Mouse (Mus musculus): ENCODE measurements around the gene Klc1. TPM values are rescaled to one million over a fixed set of nuclear protein-coding genes. Genes with fewer than 3 reads are reported as not detected.

Klc1 gene
- polyA plus RNA-seq, 1 experiment = 954 TPM

DNA sequence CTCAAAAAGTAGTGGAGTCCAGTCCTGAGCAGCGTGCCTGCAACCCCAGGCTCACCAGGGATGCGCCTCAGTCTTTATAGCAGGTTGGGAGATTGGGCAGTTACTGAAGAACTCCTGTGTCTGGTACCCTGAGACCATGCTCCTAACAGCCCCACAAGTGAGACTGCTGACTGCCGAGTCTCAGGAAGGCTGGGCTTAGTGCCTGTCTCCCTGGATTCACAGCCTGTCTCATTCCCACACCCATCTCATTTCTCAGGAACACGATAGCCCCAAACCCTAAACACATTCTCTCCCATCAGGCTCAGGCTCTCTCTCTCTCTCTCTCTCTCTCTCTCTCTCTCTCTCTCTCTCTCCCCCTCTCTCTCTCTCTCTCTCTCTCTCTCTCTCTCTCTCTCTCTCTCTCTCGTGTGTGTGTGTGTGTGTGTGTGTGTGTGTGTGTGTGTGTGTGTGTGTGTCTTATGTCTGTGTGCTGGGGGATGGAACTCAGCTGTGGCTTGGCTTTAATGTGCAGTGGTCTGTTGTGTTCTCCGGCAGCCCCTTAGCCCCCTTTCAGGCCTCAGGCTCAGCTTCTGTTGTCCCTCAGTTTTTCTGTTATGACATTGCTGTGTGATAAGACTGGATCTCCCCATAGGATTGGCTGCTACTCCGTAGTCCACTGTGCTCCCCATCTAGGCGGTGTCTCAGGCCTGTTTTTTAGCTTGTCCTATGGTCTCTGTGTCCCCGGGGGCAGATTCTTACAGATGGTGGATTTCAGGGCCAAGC lies 11.3 kb downstream of the Klc1 start:
- DNase-seq (ENCODE audit: extremely low spot score in 1 of 2, low spot score in 1 of 2) = no peak

GRCm38 (mm10) chr12:111770651-111771050 lies 12.0 kb downstream of the Klc1 start:
- no peak for DNase-seq (ENCODE audit: extremely low spot score in 1 of 2, low spot score in 1 of 2)

- DNase-seq (ENCODE audit: extremely low spot score in 1 of 2, low spot score in 1 of 2) = no peak
These were observed 15.5 kb downstream of the Klc1 start for GRCm38 (mm10) chr12:111774156-111774555.

DNA sequence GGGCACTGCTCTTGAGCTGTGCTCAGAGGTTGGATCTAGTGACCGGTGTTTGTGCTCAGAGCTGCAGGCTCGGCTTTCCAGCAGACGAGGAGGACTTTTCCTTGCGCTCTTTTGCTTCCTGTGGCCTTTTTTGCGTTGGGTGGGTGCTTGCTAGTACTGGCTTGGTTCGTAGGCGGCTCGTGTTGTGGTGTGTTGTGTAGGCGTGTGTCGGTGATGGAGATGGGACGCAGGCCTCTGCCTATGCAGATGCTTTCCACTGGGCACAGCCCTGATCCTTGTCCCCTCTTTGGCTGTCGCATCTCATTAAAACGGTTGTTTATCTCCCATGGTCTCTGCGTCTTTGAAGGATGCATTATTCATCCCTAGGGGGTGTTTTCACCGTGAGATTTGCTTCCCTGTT lies 16.2 kb downstream of the Klc1 start:
- no peak for DNase-seq (ENCODE audit: extremely low spot score in 1 of 2, low spot score in 1 of 2)

GRCm38 (mm10) chr12:111777919-111778318 lies 19.3 kb downstream of the Klc1 start:
- DNase-seq (ENCODE audit: extremely low spot score in 1 of 2, low spot score in 1 of 2) = no peak

DNA sequence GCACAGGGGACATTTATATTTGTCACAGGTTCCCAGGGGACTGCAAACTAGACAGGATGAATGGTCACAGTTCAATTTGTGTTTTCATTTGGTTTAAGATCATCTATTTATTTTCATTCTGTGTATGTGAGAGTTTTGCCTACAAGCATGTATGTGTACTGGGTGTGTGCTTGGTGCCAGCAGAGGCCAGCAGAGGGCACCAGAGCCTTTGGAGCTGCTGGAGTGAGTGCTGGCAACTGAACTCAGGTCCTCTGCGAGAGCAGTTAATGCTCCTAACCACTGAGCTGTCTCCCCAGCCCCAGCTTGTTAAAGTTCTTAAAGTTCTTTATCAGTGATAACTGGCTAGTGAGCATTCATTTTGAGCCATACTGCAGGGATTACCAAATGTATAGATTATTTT lies 20.9 kb downstream of the Klc1 start:
- DNase-seq (ENCODE audit: extremely low spot score in 1 of 2, low spot score in 1 of 2) = no peak

GRCm38 (mm10) chr12:111785174-111785573 lies 26.5 kb downstream of the Klc1 start:
- DNase-seq (ENCODE audit: extremely low spot score in 1 of 2, low spot score in 1 of 2) = no peak

DNA sequence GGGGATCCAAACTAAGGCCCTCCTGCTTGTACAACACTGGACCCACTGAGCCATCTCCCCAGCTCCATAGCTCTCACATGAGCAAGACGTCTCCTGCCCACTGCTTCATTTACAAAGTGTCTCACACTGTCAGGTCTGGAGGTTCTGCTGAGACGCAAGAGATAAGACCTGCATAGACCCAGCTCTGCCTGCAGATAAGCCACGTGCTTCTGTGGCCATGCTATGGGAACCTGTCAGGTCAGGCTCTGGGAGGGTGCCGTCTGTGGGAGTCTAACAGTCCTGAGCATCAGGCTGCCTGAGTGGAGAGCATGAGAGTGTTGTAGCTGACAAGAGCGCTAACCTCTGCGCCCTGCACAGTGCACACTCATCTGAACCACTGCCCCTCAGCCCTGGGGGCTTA lies 28.4 kb downstream of the Klc1 start:
- DNase-seq (ENCODE audit: extremely low spot score in 1 of 2, low spot score in 1 of 2) = no peak

DNA sequence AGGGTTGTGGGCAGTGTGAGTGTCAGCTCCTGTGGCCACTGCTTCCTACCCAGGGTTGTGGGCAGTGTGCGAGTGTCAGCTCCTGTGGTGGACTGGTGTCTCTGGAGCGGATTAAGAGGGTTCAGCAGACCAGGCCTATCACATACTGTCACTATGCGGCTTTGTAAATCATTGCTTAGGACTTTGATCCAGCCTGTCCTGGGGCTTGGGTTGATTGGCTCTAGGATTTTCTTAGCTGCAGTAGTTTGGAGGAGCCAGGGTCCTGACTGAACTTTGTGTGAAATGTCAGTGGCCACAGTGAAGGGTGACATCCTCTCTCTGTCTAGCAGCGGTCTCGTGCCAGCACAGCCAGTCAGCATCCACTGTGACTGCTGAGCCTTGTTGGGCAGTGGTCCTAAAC lies 31.4 kb downstream of the Klc1 start:
- no peak for DNase-seq (ENCODE audit: extremely low spot score in 1 of 2, low spot score in 1 of 2)

GRCm38 (mm10) chr12:111790631-111791030 lies 32.0 kb downstream of the Klc1 start:
- DNase-seq (ENCODE audit: extremely low spot score in 1 of 2, low spot score in 1 of 2) = no peak

- no peak for DNase-seq (ENCODE audit: extremely low spot score in 1 of 2, low spot score in 1 of 2)
These were observed 32.9 kb downstream of the Klc1 start for GRCm38 (mm10) chr12:111791474-111792104.

DNA sequence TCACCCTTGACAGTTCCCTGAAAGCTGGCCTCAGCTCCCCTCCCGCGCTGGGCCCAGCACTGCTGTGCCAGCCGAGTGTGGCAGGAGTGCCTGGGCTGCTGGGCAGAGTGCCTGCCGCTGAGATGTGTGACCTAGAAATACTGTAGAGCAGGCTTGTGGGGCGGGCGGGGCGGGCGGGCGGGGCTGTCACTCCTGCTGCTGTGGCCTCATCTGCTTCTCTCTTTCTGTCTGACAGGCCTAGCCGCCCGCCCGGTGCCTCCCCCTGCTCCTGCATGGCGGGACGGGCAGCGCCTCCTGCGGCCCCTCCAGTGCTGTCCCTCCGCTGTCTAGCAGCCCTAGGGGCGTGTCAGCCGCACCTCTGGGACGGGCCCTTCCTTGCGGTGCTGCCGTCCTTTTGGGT lies 35.5 kb downstream of the Klc1 start:
- DNase-seq (ENCODE audit: extremely low spot score in 1 of 2, low spot score in 1 of 2) = peak in 1 of 2 experiments; percentile 66

DNA sequence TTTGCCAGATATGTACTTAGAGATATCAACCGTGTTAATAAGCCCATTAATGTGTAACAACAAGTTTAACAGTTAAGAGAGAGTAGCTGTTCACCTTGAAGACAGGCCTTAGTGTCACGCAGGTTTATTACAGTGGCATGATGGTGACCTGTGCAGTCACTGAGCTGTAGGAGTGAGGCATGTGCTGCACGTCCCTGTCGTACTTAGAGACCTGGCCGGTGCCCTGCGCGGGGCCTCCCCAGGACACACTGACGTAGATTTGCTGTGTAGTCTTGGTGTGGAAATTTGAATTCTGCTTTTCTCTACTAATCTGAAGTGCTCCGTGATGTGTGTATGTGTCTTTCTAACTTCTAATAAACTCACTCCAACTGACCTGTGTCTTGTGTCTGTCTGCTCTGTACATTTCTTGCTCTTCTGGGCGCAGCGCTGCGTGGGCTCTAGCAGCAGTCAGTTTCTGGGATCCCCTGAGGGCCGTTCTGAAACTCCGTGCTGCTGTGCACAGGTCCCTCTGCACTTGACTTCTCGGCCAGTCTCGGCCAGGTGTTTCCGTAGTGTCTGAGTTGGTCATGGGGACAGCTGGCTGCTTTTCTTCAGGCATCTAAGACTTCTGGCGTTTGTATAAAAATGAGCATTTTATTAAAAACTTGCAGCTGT lies 36.0 kb downstream of the Klc1 start:
- no peak for DNase-seq (ENCODE audit: extremely low spot score in 1 of 2, low spot score in 1 of 2)

DNA sequence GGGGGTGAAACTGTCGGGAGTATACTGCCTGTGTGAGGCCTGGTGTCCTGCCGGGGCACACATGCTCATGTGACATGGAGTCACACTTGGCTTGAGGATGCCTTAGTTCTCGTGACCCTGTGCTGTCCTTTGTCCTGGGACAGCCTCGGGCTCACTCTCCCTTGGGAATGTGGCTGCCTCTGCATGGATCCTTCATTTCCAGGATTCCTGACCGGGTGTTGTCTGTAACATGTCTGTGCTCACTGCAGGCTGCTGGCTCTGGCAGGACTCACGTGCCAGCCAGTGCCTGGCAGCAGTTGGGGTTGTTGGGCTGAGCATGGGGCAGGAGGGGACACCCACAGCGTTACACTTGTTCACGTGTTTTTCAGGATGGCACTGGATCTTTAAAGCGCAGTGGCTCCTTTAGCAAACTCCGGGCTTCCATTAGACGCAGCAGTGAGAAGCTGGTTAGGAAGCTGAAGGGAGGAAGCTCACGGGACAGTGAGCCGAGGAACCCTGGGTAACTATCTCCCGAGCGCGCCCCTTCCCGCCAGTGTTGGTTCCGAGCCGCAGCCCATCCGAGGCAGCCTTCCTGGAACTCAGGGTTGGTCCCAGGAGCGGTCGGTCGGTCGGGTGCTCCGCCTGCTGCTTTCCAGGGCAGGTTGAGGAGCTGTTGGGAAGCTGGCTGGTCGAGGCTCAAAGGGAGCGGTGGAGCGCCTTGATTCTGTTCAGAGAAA lies 36.7 kb downstream of the Klc1 start:
- no peak for DNase-seq (ENCODE audit: extremely low spot score in 1 of 2, low spot score in 1 of 2)

- DNase-seq (ENCODE audit: extremely low spot score in 1 of 2, low spot score in 1 of 2) = no peak
These were observed 38.6 kb downstream of the Klc1 start for GRCm38 (mm10) chr12:111797251-111797650.

GRCm38 (mm10) chr12:111798493-111798892 lies 39.8 kb downstream of the Klc1 start:
- DNase-seq (ENCODE audit: extremely low spot score in 1 of 2, low spot score in 1 of 2) = no peak

DNA sequence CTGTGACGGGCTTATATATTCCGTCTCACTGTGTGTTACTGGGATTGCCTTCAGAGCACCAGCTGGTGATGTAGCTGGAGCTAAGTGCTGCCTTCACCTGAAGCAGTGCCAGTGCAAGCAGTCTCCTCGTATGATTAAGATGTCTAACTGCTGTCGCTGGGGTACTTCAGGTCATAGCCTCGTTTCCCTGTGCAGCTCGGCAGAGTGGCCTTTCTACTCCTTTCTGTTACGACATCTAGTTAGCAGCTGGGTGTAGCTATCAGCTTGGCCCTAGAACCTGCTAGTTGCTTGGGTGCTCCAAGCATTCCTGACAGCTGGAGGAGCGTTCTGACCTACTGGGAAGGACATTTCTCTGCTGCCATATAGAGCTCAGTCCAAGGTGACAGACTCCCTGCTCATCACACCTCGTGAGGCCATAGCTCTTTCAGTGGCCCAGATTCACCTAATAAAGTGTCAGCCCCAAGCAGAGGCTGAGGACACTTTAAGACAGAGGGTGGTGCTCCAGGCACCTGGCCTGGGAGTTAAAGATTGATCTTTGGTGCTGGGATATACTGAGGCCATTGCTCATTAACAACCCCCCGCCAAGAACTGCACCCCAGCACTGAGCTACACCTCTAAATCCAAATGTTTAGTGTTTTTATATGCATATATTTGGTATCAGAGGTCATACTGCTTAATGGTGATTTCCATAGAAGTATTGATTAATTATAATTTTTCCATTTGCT lies 42.0 kb downstream of the Klc1 start:
- no peak for DNase-seq (ENCODE audit: extremely low spot score in 1 of 2, low spot score in 1 of 2)

DNA sequence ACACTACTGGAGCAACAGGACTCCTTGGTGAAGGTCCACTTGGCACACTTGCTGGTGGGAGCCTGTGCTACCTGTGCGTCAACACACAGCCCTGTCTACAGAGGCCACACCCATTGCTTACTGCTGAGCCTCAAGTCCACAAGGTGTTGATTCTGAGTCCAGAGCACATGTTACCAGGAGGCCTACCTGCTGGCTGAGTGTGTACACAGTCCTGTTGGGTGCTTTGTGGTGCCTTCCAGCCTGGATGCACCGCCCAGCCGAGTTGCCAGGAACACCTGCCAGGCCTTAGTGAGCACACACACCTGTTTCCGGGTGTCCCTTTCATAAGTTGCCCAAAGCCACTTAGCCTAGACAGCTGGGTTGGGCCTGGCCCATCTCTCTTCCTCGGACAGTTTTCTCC lies 44.9 kb downstream of the Klc1 start:
- no peak for DNase-seq (ENCODE audit: extremely low spot score in 1 of 2, low spot score in 1 of 2)

GRCm38 (mm10) chr12:111808775-111809174 lies 50.1 kb downstream of the Klc1 start:
- no peak for DNase-seq (ENCODE audit: extremely low spot score in 1 of 2, low spot score in 1 of 2)

- peak in 1 of 2 experiments; percentile 68 for DNase-seq (ENCODE audit: extremely low spot score in 1 of 2, low spot score in 1 of 2)
These were observed 51.1 kb downstream of the Klc1 start for GRCm38 (mm10) chr12:111809762-111810161.

GRCm38 (mm10) chr12:111812075-111812474 lies 53.4 kb downstream of the Klc1 start:
- DNase-seq (ENCODE audit: extremely low spot score in 1 of 2, low spot score in 1 of 2) = no peak

Data from frontal cortex, adult 2 months (tissue).